Mouse (Mus musculus): ENCODE data around the gene Acss1.

GRCm38 (mm10) chr2:150664152-150664920, 4.0 kb downstream of the Acss1 start:
- TF ChIP-seq GATA1 (IDR thresholded peaks at IDR 0.05; ENCODE audit: borderline replicate concordance, low read length), result no peak
- no peak for TF ChIP-seq FLI1 (IDR thresholded peaks at IDR 0.05; ENCODE audit: low read length)

All from megakaryocyte, embryonic 14.5 days (primary cell).